Mouse (Mus musculus): ENCODE data around the gene March7. TPM values are rescaled to one million over a fixed set of nuclear protein-coding genes. Genes with fewer than 3 reads are reported as not detected.

The March7 gene
- total RNA-seq, 2 experiments from 2014 or later, result 44.2 to 60.7 TPM

GRCm38 (mm10) chr2:60283208-60283750 is 73.6 kb downstream of the March7 start:
- ATAC-seq (replicated peaks; ENCODE audit: low FRiP score, poor library complexity, severe bottlenecking), result no peak

GRCm38 (mm10) chr2:60283751-60284466 is 74.2 kb downstream of the March7 start:
- ATAC-seq (replicated peaks; ENCODE audit: low FRiP score, poor library complexity, severe bottlenecking), result no peak

GRCm38 (mm10) chr2:60284467-60284821 is 74.8 kb downstream of the March7 start, which contains the start of gene Cd302:
TSS of gene Cd302 (minus strand) at chr2:60284488.
- ATAC-seq (replicated peaks; ENCODE audit: low FRiP score, poor library complexity, severe bottlenecking), result no peak

- ATAC-seq (replicated peaks; ENCODE audit: low FRiP score, poor library complexity, severe bottlenecking), result no peak
Measured at GRCm38 (mm10) chr2:60285107-60285617, 75.5 kb downstream of the March7 start.

- ATAC-seq (replicated peaks; ENCODE audit: low FRiP score, poor library complexity, severe bottlenecking), result no peak
Measured at GRCm38 (mm10) chr2:60288606-60289005, 78.9 kb downstream of the March7 start.

GRCm38 (mm10) chr2:60289451-60289850 is 79.8 kb downstream of the March7 start:
- ATAC-seq (replicated peaks; ENCODE audit: low FRiP score, poor library complexity, severe bottlenecking), result no peak

- no peak for ATAC-seq (replicated peaks; ENCODE audit: low FRiP score, poor library complexity, severe bottlenecking)
Measured at GRCm38 (mm10) chr2:60291381-60291780, 81.7 kb downstream of the March7 start.

- ATAC-seq (replicated peaks; ENCODE audit: low FRiP score, poor library complexity, severe bottlenecking), result no peak
Measured at GRCm38 (mm10) chr2:60298266-60298665, 88.6 kb downstream of the March7 start.

GRCm38 (mm10) chr2:60299323-60299722 is 89.6 kb downstream of the March7 start:
- ATAC-seq (replicated peaks; ENCODE audit: low FRiP score, poor library complexity, severe bottlenecking), result no peak

Other genes starting within 250 kb of the March7 start
- 59.8 and 90.3 TPM in 2 replicates for gene Baz2b, start within 50 bp of the March7 start, total RNA-seq (2015; ENCODE audit: low replicate concordance)
- gene Baz2b, start within 50 bp of the March7 start, total RNA-seq (2017; ENCODE audit: low replicate concordance), result 116 and 119 TPM in 2 replicates
- gene Cd302, start 74.6 kb downstream of the March7 start, total RNA-seq (2015; ENCODE audit: low replicate concordance), result 5.4 and 14.8 TPM in 2 replicates
- gene Cd302, start 74.6 kb downstream of the March7 start, total RNA-seq (2017; ENCODE audit: low replicate concordance), result 1.4 and 2.6 TPM in 2 replicates
- gene Ly75, start 173.4 kb downstream of the March7 start, total RNA-seq (2015; ENCODE audit: low replicate concordance), result 5.6 and 7.9 TPM in 2 replicates
- 6.1 and 8.2 TPM in 2 replicates for gene Ly75, start 173.4 kb downstream of the March7 start, total RNA-seq (2017; ENCODE audit: low replicate concordance)

All from erythroblast, adult 5-6 weeks (primary cell).